Mouse (Mus musculus): ENCODE results near the gene Olfr1299.

The Olfr1299 gene

DNA sequence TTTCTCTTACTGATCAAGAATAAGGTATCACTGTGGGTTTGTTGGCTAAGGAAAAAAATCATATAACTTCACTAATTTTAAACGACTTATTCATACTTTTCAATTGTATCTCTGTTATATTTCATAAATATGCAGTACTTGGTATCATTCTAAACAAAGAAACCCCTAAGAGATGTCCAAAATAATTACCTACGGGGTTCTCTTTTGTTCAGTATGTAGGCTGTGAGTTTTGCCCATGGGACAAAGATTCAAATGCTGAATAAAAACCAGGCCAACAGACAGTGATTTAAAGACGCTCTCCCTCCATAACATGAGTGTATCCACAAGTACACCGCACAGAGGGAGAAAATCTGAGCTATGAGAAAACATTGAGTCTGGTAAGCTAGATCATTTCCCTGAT is at the start of gene Olfr1299:
Olfr1299 (plus strand) TSS at position 301 of the 400 bp plus-strand sequence.
- no peak for DNase-seq (ENCODE audit: low spot score in 2 of 2)

DNA sequence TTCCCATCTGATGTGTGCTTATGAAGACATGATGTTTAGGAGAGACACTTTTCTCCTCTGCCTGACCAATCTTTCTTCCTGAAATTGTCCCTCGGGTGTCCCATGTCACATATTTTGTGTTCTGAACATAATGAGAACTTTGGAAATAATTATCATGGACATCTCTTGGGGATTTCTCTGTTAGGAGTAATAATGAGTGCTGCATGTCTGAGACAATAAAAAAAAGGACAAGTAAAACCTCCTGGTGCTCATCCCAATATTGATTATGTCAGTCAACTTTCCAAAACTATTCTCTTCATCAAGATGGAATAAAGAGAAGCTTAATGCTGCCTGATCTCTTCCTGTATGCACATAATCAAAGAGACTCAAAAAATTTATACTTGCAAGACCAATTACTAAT is 34.8 kb upstream of the Olfr1299 start, which contains the start of gene Olfr1297:
Olfr1297 (minus strand) TSS at position 101 of the 400 bp plus-strand sequence.
- no peak for DNase-seq (ENCODE audit: low spot score in 2 of 2)

DNA sequence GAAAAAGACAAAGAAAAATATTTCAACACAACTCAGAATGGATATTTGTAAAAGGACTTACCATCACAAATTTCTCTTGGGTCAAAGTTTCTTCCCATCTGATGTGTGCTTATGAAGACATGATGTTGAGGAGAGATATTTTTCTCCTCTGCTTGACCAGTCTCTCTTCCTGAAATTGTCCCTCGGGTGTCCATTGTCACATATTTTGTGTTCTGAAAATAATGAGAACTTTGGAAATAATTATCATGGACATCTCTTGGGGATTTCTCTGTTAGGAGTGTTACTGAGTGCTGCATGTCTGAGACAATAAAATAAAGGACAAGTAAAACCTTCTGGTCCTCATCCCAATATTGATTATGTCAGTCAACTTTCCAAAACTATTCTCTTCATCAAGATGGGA is 12.1 kb upstream of the Olfr1299 start, which contains the start of gene Olfr1298:
Olfr1298 (minus strand) TSS at position 101 of the 400 bp plus-strand sequence.
- DNase-seq (ENCODE audit: low spot score in 2 of 2), result no peak
